Mouse (Mus musculus): Measurements from ENCODE around the gene Mob1b. TPM values are rescaled to one million over a fixed set of nuclear protein-coding genes. Genes with fewer than 3 reads are reported as not detected.

Gene Mob1b
- total and polyA plus RNA-seq, 3 experiments = 12.2 to 14.0 TPM; not detected in 1

- H3K9me3 ChIP-seq (replicated peaks; ENCODE audit: insufficient read depth, low read length) = no peaks in the 10 kb centered on the region
- no peaks in the 10 kb centered on the region for H3K79me2 ChIP-seq (ENCODE audit: control insufficient read depth, insufficient read depth, low read length, poor library complexity)
Observed at GRCm38 (mm10) chr5:88813188-88813587, 92.5 kb downstream of the Mob1b start.

More at GRCm38 (mm10) chr5:88813188-88813587, 92.5 kb downstream of the Mob1b start:
- H3K4me3 ChIP-seq (ENCODE audit: control insufficient read depth in 1 of 2, insufficient read depth in 1 of 2, low read depth in 2 of 2, low read length in 2 of 2) = no peak overlapping the region
- H3K9ac ChIP-seq (ENCODE audit: control insufficient read depth, low read depth, low read length, poor library complexity, severe bottlenecking) = no peak overlapping the region
- H3K27me3 ChIP-seq (ENCODE audit: control insufficient read depth in 1 of 2, insufficient read depth in 2 of 2, low read length in 2 of 2) = peaks cover 0 to 5% of the 10 kb centered on the region in 2 experiments; a peak in 3 of 4 replicates
- no peak overlapping the region for H3K27ac ChIP-seq (ENCODE audit: control insufficient read depth, low read depth, low read length)
- no peaks in the 10 kb centered on the region for H3K4me1 ChIP-seq (ENCODE audit: control insufficient read depth in 1 of 2, insufficient read depth in 2 of 2, low read length in 2 of 2)
- DNase-seq (ENCODE audit: low read depth, low spot score) = no peak
- no peaks in the 10 kb centered on the region for H3K36me3 ChIP-seq (ENCODE audit: control insufficient read depth in 1 of 2, insufficient read depth in 2 of 2, low read length in 2 of 2)
- TF ChIP-seq TCF12 (IDR thresholded peaks at IDR 0.05; ENCODE audit: low read depth, low read length) (no peak), E2F4 (IDR thresholded peaks at IDR 0.05; ENCODE audit: borderline replicate concordance, low read depth, low read length) (no peak), USF2 (IDR thresholded peaks at IDR 0.05; ENCODE audit: borderline replicate concordance in 1 of 2, insufficient read depth in 1 of 2, low read depth in 1 of 2, low read length in 2 of 2) (no peak), POLR2AphosphoS2 (IDR thresholded peaks at IDR 0.05; ENCODE audit: low read length) (no peak), NRF1 (IDR thresholded peaks at IDR 0.05; ENCODE audit: insufficient read depth, low read depth, low read length, poor library complexity, severe bottlenecking) (no peak), HCFC1 (IDR thresholded peaks at IDR 0.05; ENCODE audit: low read depth, low read length) (no peak), KAT2A (conservative IDR thresholded peaks at IDR 0.05; ENCODE audit: low read depth, low read length) (no peak)

Other genes with a start within 250 kb of the Mob1b start
- gene Enam, start 232.9 kb upstream of the Mob1b start, total RNA-seq (2012; rRNA removed) = not detected in 2 replicates
- not detected for gene Enam, start 232.9 kb upstream of the Mob1b start, polyA plus RNA-seq (2012; ENCODE audit: insufficient read depth in 1 of 2, insufficient read length in 2 of 2, low read depth in 1 of 2, low replicate concordance in 2 of 2, missing spikeins in 1 of 2)
- not detected in 2 replicates for gene Jchain, start 193.0 kb upstream of the Mob1b start, total RNA-seq (2012; rRNA removed)
- not detected for gene Jchain, start 193.0 kb upstream of the Mob1b start, polyA plus RNA-seq (2012; ENCODE audit: insufficient read depth in 1 of 2, insufficient read length in 2 of 2, low read depth in 1 of 2, low replicate concordance in 2 of 2, missing spikeins in 1 of 2)
- gene Utp3, start 166.4 kb upstream of the Mob1b start, total RNA-seq (2012; rRNA removed) = 44.7 and 48.4 TPM in 2 replicates
- gene Utp3, start 166.4 kb upstream of the Mob1b start, polyA plus RNA-seq (2012; ENCODE audit: insufficient read depth in 1 of 2, insufficient read length in 2 of 2, low read depth in 1 of 2, low replicate concordance in 2 of 2, missing spikeins in 1 of 2) = 100 to 1,000 TPM in 1 of 2 experiments, 10 to 100 TPM in 1; 73.9 to 120 TPM
- 3.2 and 3.7 TPM in 2 replicates for gene Rufy3, start 155.8 kb upstream of the Mob1b start, total RNA-seq (2012; rRNA removed)
- gene Rufy3, start 155.8 kb upstream of the Mob1b start, polyA plus RNA-seq (2012; ENCODE audit: insufficient read depth in 1 of 2, insufficient read length in 2 of 2, low read depth in 1 of 2, low replicate concordance in 2 of 2, missing spikeins in 1 of 2) = 1 to 10 TPM in 1 of 2 experiments, not detected in 1; 5.7 TPM
- 49.4 and 50.0 TPM in 2 replicates for gene Grsf1, start 44.7 kb upstream of the Mob1b start, total RNA-seq (2012; rRNA removed)
- gene Grsf1, start 44.7 kb upstream of the Mob1b start, polyA plus RNA-seq (2012; ENCODE audit: insufficient read depth in 1 of 2, insufficient read length in 2 of 2, low read depth in 1 of 2, low replicate concordance in 2 of 2, missing spikeins in 1 of 2) = 10 to 100 TPM in 1 of 2 experiments, not detected in 1; 62.8 TPM
- gene Dck, start 44.1 kb downstream of the Mob1b start, total RNA-seq (2012; rRNA removed) = 13.6 and 14.6 TPM in 2 replicates
- gene Dck, start 44.1 kb downstream of the Mob1b start, polyA plus RNA-seq (2012; ENCODE audit: insufficient read depth in 1 of 2, insufficient read length in 2 of 2, low read depth in 1 of 2, low replicate concordance in 2 of 2, missing spikeins in 1 of 2) = 10 to 100 TPM in 1 of 2 experiments, not detected in 1; 21.4 TPM
- not detected in 2 replicates for gene Slc4a4, start 166.0 kb downstream of the Mob1b start, total RNA-seq (2012; rRNA removed)
- not detected for gene Slc4a4, start 166.0 kb downstream of the Mob1b start, polyA plus RNA-seq (2012; ENCODE audit: insufficient read depth in 1 of 2, insufficient read length in 2 of 2, low read depth in 1 of 2, low replicate concordance in 2 of 2, missing spikeins in 1 of 2)

Measured in MEL (cell line).